Mouse (Mus musculus) cortical plate, adult 2 months (tissue): Measurements from ENCODE around the gene Gopc.

Source experiments
- CTCF ChIP-seq: fragments of 200-500 bp; IDR thresholded peaks from 2 replicates; pipeline ENCODE4 v1.5.1; 2011; ENCODE audit warnings: mild to moderate bottlenecking, control low read depth, low read length; ENCODE audit not compliant: insufficient read depth; ENCODE audit errors: extremely low read depth
- POLR2A ChIP-seq: fragments of 200-500 bp; IDR thresholded peaks from 2 replicates; pipeline ENCODE4 v1.6.1; 2011; ENCODE audit warnings: mild to moderate bottlenecking, low read length, control low read depth; ENCODE audit not compliant: insufficient read depth; ENCODE audit errors: extremely low read depth

- TF ChIP-seq CTCF (no peak), POLR2A (no peak)
These were observed 37.5 kb upstream of the Gopc start for GRCm38 (mm10) chr10:52419402-52419801.
